Mouse (Mus musculus): Measurements from ENCODE around the gene Usp36.

DNA sequence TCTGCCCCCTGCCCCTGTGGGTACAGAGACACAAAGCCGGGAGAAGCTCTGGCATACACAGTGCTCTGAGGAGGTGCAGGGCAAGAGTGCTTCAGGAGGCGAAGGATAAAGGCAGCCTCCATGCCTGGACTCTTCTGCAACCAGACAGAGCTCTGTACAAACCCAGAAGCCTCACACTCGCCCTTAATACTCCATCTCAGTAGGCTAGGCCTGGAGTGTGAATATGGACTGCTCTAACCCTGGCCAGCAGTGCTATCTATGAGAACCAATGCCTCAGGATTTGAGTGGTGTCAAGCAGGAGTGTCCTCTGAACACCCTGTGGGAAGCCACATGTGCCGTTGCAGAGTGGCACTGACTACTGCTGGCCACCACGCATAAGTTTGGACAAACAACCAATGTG, 38.9 kb upstream of the Usp36 start:
- TF ChIP-seq CTCF (IDR thresholded peaks at IDR 0.05; ENCODE audit: insufficient read depth, low read length) (no peak), POLR2A (IDR thresholded peaks at IDR 0.05; ENCODE audit: borderline replicate concordance, extremely low read depth, low read depth, low read length) (no peak)
